Mouse (Mus musculus): Measurements from ENCODE around the gene Mrm1.

Mrm1 gene

GRCm38 (mm10) chr11:84813724-84814510, 5.4 kb downstream of the Mrm1 start:
- DNase-seq (ENCODE audit: low spot score), result peak; percentile 65

- no peak for DNase-seq (ENCODE audit: low spot score)
These were observed 14.9 kb downstream of the Mrm1 start for GRCm38 (mm10) chr11:84804373-84804772.

DNA sequence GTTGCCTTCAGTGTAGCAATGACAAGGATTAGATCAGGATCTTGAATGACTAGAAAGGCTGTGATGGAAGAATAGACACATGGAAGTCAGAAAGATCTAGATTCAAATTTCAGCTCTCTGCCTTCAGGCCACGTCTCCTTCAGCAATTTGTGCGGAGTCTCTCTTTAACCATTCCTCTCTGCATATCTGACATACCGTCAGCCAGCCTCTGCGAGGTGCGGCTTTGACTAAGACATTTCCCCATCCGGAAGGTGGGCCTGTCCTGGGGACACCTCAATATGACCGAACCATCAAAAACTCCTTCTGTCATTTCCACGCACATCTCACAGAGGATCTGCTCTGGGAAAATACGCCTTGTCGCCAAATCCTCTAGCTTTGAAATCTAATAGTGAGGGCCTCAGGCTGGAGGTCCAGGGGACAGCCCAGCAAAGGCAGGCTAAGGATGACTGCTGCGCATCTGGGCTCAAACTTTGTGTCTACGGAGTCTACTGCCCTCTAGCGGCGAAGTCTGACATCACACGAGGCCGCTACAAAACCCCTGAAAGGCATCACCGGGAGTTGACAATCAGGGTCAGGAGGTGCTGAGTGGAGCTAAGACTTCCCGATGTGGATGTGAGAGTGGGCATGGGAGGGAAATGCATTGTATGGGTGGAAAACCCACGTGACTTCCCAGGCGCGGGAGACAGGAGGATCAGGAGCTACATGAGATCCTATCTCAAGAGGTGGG, 21.5 kb downstream of the Mrm1 start:
- peak; percentile 64 for DNase-seq (ENCODE audit: low spot score)

- no peak for DNase-seq (ENCODE audit: low spot score)
These were observed 22.3 kb downstream of the Mrm1 start for GRCm38 (mm10) chr11:84797026-84797425.

DNA sequence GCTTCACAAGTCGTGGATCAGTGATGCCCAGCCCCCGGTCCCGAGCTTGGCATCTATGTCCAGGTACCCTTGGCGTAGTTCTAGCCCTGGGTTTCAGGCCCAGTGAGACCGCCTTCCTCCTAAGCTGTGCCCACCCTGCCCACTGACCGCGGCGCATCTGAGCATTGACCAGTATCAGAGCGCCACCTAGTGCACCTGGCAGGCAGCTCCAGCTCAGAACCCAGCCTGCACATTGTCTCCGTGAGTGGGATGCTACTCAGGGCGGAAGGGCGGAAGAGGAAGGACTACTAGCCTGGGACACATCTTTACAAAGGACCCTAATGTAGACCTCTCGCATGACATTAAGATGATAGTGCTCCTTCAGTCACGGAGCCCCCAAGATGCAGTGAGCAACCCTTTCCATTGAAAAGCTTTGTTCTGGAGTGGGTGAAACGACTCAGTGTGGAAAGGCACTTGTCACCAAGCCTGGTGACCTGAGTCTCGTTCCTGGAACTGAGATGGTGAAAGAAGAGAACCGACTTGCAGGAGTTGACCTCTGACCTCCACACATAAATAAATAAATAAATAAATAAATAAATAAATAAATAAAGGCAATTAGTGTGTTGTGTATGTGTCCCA, 24.7 kb downstream of the Mrm1 start:
- peak; percentile 67 for DNase-seq (ENCODE audit: low spot score)

GRCm38 (mm10) chr11:84793545-84793944, 25.8 kb downstream of the Mrm1 start:
- DNase-seq (ENCODE audit: low spot score), result no peak

DNA sequence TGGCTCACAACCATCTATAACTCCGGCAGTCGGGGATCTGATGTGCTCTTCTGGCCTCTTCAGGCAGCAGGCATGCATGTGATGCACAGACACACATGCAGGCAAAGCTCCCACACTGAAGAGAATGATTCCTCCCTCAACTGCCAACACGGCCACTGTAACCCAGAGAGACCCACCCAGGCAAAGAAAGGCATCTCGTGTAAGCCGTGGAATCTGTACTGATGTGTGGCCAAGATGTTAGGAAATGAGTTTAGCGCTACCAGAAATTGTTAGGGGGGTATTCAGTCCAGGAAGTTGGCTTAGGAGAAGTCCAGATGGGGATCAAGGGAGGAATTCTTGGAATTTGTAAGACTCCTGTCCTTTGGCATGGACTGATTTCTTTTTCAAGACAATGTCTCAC, 28.9 kb downstream of the Mrm1 start:
- no peak for DNase-seq (ENCODE audit: low spot score)

DNA sequence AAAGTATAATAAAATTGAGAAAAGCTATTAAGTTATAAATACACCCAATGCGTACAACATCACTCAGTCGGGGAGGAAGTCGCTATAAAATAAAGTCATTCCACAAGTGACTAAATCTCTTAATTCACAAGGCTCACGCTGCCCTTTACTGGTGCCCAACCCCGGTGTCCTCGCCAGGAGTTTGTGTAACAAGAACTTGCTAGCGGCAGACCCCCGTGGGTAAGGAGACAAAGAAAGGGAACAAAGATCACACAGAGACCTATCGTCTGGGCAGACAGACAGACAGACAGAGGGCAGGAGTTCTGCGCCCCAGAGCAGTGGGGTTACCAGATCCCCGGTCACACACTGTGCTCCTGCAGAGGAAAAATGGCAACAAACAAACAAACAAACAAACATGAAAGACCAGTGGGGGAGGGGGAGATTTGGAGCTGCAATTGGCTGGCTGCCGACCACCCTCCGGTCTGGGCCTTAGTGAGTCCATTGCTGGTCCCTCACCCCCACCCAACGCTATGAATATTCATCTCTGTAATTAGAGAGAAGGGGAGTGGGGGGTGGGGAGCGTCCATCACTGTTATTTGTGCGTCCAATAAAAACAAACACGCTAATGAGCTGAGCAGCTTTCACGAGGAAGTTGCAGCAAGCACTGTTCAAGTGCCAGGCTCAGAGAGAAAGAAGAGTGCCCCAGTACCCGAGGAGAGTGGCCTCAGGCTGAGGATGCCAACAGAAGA, 39.0 kb downstream of the Mrm1 start:
- DNase-seq (ENCODE audit: low spot score), result no peak

GRCm38 (mm10) chr11:84775560-84775959, 43.8 kb downstream of the Mrm1 start:
- DNase-seq (ENCODE audit: low spot score), result no peak

DNA sequence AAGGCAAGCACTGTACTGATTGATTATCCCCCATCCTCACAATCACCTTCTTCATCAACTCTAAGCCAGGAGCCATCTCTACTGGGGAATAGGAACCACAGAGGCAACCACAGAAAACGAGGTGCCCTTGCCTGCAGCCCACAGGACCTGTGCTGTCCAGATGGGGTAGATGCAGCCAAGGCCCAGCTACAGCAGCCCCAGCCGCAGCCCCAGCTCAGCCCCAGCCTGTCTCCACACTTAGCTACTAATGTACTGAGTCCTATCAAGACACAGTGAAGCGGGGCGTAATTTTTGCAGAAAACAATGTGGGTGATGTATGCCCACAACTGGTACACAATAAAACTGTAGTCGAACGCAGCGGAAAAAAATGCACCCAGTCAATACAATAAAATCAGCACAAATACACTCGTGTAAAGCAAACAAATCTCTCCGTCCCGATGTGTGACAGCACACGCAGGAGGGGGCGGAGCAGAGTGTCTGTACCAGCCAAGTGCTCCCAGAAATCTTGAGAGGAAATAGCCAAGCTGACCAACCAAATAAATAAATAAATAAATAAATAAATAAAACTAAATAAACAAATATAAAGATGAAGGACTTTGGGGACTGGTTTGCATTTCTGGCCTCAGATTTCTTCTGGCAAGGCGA, 44.3 kb downstream of the Mrm1 start:
- no peak for DNase-seq (ENCODE audit: low spot score)

GRCm38 (mm10) chr11:84767898-84768297, 51.4 kb downstream of the Mrm1 start:
- peak; percentile 9 for DNase-seq (ENCODE audit: low spot score)

DNA sequence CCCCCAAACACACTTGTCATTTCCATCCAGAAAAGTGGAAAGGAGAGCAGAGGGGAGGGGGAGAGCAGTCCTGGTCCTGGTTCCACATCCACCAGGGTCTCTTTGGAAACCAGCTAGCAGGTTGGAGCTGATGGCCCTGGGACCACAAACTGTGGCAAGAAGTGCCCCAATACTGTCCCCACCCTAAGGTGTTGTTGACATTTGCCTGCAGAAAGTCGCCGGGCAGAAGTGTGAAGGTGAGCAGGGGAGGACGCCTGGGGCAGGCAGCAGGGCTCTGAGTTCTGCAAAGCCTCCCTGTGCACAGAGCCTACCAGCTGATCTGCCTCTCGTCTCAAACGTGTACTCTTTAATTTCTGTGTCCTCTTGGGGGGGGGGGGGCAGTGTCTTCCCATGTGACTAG, 54.2 kb downstream of the Mrm1 start:
- DNase-seq (ENCODE audit: low spot score), result no peak

- peak; percentile 38 for DNase-seq (ENCODE audit: low spot score)
These were observed 54.8 kb downstream of the Mrm1 start for GRCm38 (mm10) chr11:84764527-84764961.

DNA sequence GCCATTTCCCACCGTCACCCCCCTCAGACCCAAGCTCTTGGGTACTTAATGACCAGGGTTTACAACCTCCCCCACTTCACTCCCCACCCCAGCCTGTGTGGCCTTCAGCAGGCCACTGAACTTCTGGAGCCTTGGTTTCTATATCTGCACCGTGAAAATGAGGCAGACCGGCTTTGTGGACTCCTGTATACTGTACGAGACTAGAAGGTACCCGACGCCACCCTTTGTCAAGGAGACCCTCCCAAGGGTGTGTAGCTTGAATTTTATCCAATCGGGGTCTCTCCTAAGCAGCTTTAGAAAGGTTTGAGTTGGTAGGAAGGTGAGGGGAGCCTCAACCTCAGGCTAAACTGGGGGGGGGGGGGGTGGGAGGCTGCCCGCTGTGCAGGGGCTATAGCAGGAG, 55.2 kb downstream of the Mrm1 start:
- DNase-seq (ENCODE audit: low spot score), result no peak

Measured in ovary, postnatal 36 days (tissue).